Mouse (Mus musculus): ENCODE data around the gene C1qtnf9.

DNA sequence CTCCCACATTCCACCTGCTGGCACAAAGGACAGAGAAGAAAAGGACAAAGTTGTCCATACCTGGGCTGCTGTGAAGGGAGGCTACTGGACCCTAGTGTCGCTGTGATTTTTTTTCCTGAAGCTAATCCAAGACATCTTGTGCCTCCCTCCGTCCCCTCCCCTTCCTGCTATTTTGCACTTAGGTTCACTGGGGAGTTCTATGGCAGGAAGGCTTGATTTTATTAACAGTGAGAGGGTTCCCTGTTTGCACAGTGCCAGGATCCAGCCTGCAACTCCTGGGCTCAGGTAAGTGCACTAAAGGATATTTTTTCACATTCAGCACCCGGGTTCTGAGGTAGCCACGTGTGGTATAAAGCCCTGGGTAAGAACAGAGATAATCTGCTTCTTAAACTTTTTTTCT lies at the start of gene C1qtnf9:
- TF ChIP-seq CTCF (IDR thresholded peaks at IDR 0.05; ENCODE audit: borderline replicate concordance, insufficient read depth, low read depth, low read length) (no peak), POLR2A (IDR thresholded peaks at IDR 0.05; ENCODE audit: borderline replicate concordance, insufficient read depth, low read length) (no peak)

Data from cerebellum, adult 2 months (tissue).